Mouse (Mus musculus): ENCODE data around the gene Gm14085.
A peak's percentile ranks its signal among the peaks of the same experiment; 100 is the strongest.

Gm14085 gene

DNA sequence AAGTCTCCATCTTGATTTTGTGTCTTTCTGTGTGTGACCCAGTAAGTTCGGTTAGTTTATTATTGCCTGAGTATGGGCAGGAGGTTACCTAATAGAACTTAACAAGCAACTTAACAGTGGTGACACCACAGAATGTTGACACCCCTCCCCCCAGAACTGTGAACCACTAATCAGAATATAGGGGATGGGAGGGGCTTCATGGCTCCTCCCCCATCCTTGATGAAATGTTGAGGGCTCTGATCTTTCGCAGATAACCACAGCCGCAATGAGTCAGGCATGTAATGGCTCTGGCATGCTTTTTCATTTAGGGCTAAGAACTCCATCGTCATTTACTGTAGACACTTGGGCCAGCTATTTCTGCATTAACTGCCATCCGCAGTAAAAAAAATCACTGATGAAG is 76.5 kb downstream of the Gm14085 start:
- no peak for DNase-seq (ENCODE audit: low read depth, low spot score)

GRCm38 (mm10) chr2:122562251-122562650 is 77.5 kb downstream of the Gm14085 start:
- no peak for DNase-seq (ENCODE audit: low read depth, low spot score)

GRCm38 (mm10) chr2:122569439-122569838 is 84.7 kb downstream of the Gm14085 start:
- DNase-seq (ENCODE audit: low read depth, low spot score): peak; percentile 33

- DNase-seq (ENCODE audit: low read depth, low spot score): no peak
These were observed 85.7 kb downstream of the Gm14085 start for GRCm38 (mm10) chr2:122570430-122570829.

GRCm38 (mm10) chr2:122571326-122571725 is 86.6 kb downstream of the Gm14085 start:
- no peak for DNase-seq (ENCODE audit: low read depth, low spot score)

GRCm38 (mm10) chr2:122572438-122572837 is 87.7 kb downstream of the Gm14085 start:
- no peak for DNase-seq (ENCODE audit: low read depth, low spot score)

DNA sequence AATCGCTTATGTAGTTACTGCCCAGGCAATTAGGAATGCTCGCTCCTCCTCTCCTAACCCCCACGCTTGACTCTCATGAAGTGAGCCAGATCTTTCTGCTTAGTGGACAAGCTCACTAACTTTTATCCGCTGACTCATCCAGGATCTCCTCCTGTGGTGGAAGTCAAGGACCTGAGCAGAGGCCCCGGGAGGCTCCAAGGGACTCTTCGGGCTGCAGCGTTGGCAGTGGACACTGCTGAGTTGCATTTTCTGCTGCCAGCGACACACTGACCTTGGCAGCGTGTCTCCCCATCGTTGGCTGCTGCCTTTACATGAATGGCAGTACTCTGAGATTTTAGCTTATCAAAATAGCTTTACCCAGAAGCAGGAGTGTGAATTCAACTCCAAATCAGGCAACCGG is 90.7 kb downstream of the Gm14085 start:
- DNase-seq (ENCODE audit: low read depth, low spot score): no peak

GRCm38 (mm10) chr2:122576295-122576694 is 91.6 kb downstream of the Gm14085 start:
- no peak for DNase-seq (ENCODE audit: low read depth, low spot score)

- no peak for DNase-seq (ENCODE audit: low read depth, low spot score)
These were observed 92.6 kb downstream of the Gm14085 start for GRCm38 (mm10) chr2:122577316-122577715.

All from retina, postnatal 7 days (tissue).